Mouse (Mus musculus): Measurements from ENCODE around the gene Csmd2.

DNA sequence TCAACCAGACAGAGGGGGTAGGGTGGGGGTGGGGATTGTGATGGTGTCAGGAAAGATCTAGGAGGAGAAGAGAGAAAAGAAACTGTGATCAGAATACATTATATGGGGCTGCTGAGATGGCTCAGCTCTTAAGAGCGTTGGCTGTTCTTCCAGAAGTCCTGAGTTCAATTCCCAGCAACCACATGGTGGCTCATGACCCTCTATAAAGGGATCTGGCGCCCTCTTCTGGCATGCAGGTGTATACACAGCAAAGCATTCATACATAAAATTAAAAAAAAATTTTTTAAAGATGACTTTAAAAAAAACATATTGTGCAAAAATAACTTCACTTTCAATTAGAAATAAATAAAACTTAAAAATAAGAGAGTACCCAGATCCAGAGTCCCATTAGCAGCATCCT, 555.7 kb downstream of the Csmd2 start:
- TF ChIP-seq CTCF (IDR thresholded peaks at IDR 0.05; ENCODE audit: low read depth) (peak; percentile 47), EP300 (IDR thresholded peaks at IDR 0.05; ENCODE audit: low read depth) (no peak)

Data from liver, postnatal 0 days (tissue).